ENCODE assay signal across 8 mouse cellular contexts in genomic region chr19:37208176-37208755, GRCm38 (mm10). TPM values are rescaled to one million over a fixed set of nuclear protein-coding genes. Genes with fewer than 3 reads are reported as not detected.
DNase-seq lines count a peak whose midpoint lies in the region; ATAC-seq lines count a peak whose summit lies in the region.

Gene Cpeb3 (minus strand): TSS chr19:37208601.

- H3K36me3 ChIP-seq in intestine, embryonic 15.5 days: 0 out of 2 replicates have a peak, but pooled peaks cover 7% of the 10 kb centered on the region
- peaks cover 5% of the 10 kb centered on the region; the same call in 1 of the 2 replicates for H3K36me3 ChIP-seq in limb, embryonic 11.5 days (ENCODE audit: control insufficient read depth, insufficient read depth, low read length)
- peaks cover 23% of the 10 kb centered on the region for H3K36me3 ChIP-seq in midbrain, embryonic 14.5 days (ENCODE audit: control insufficient read depth, insufficient read depth, low read length)
- H3K36me3 ChIP-seq in stomach, embryonic 14.5 days (ENCODE audit: control insufficient read depth, insufficient read depth, low read length): peaks cover 18% of the 10 kb centered on the region

- DNase-seq in urinary bladder, adult 18-20 months (ENCODE audit: low spot score in 2 of 2): peak; percentile 4 to 20
- no peak for DNase-seq in urinary bladder, postnatal 4 days (ENCODE audit: low spot score in 2 of 2)
- DNase-seq in embryo, embryonic 11 days: peak; percentile 80
- DNase-seq in limb, embryonic 11.5 days (ENCODE audit: low spot score): peak; percentile 77
- DNase-seq in midbrain, embryonic 14.5 days: peak; percentile 76

- WGBS in intestine, embryonic 15.5 days: under 1% methylated on average over 15 of the region's 15 CpGs
- under 1% methylated on average over 15 of the region's 15 CpGs for WGBS in limb, embryonic 11.5 days
- under 1% methylated on average over 15 of the region's 15 CpGs for WGBS in midbrain, embryonic 14.5 days
- 1% methylated on average over 15 of the region's 15 CpGs for WGBS in stomach, embryonic 14.5 days

- peak; percentile 16 for ATAC-seq in granulocyte monocyte progenitor cell, adult 5-6 weeks (replicated peaks; ENCODE audit: poor library complexity, severe bottlenecking)
- ATAC-seq in intestine, embryonic 15.5 days: peak; percentile 14; the same call in 1 of the 2 replicates
- no peak; the same call in 1 of the 2 replicates for ATAC-seq in limb, embryonic 11.5 days (ENCODE audit: insufficient number of reproducible peaks, low FRiP score, low TSS enrichment, low read depth)
- no peak for ATAC-seq in midbrain, embryonic 14.5 days (ENCODE audit: low FRiP score, low TSS enrichment)
- ATAC-seq in stomach, embryonic 14.5 days (ENCODE audit: insufficient number of reproducible peaks, insufficient read depth, low FRiP score, low read depth): no peak

- H3K4me3 ChIP-seq in intestine, embryonic 15.5 days (replicated peaks): peak within 1 kb of the TSS; percentile 99
- H3K4me3 ChIP-seq in limb, embryonic 11.5 days (ENCODE audit: low read depth, low read length): peak within 1 kb of the TSS; percentile 97
- H3K4me3 ChIP-seq in midbrain, embryonic 14.5 days (replicated peaks; ENCODE audit: low read depth, low read length): peak within 1 kb of the TSS; percentile 98
- peak within 1 kb of the TSS; percentile 99 for H3K4me3 ChIP-seq in stomach, embryonic 14.5 days (ENCODE audit: low read depth, low read length)

- peak within 1 kb of the TSS; percentile 91 for H3K4me2 ChIP-seq in intestine, embryonic 15.5 days (replicated peaks)
- peak within 1 kb of the TSS; percentile 74 for H3K4me2 ChIP-seq in limb, embryonic 11.5 days (ENCODE audit: low read depth, severe bottlenecking)
- H3K4me2 ChIP-seq in midbrain, embryonic 14.5 days (ENCODE audit: low read length): peak within 1 kb of the TSS; percentile 72
- H3K4me2 ChIP-seq in stomach, embryonic 14.5 days (replicated peaks; ENCODE audit: low read depth, low read length): peak within 1 kb of the TSS; percentile 93

- H3K9me3 ChIP-seq in intestine, embryonic 15.5 days: no peaks in the 10 kb centered on the region
- no peaks in the 10 kb centered on the region for H3K9me3 ChIP-seq in limb, embryonic 11.5 days (ENCODE audit: control insufficient read depth, low read length)
- H3K9me3 ChIP-seq in midbrain, embryonic 14.5 days (ENCODE audit: control insufficient read depth, low read length): no peaks in the 10 kb centered on the region
- H3K9me3 ChIP-seq in stomach, embryonic 14.5 days (ENCODE audit: control insufficient read depth, low read depth, low read length): no peaks in the 10 kb centered on the region

- peak within 1 kb of the TSS; percentile 81 for H3K27ac ChIP-seq in intestine, embryonic 15.5 days
- peak within 1 kb of the TSS; percentile 81 for H3K27ac ChIP-seq in limb, embryonic 11.5 days (replicated peaks; ENCODE audit: low read depth, low read length)
- peak within 1 kb of the TSS; percentile 80 for H3K27ac ChIP-seq in midbrain, embryonic 14.5 days (replicated peaks; ENCODE audit: low read depth, low read length)
- H3K27ac ChIP-seq in stomach, embryonic 14.5 days (ENCODE audit: low read length): peak within 1 kb of the TSS; percentile 84

- peak within 1 kb of the TSS; percentile 97 for H3K9ac ChIP-seq in intestine, embryonic 15.5 days
- peak within 1 kb of the TSS; percentile 98 for H3K9ac ChIP-seq in limb, embryonic 11.5 days (ENCODE audit: low read length)
- peak within 1 kb of the TSS; percentile 97 for H3K9ac ChIP-seq in midbrain, embryonic 14.5 days (replicated peaks; ENCODE audit: low read length)
- peak within 1 kb of the TSS; percentile 93 for H3K9ac ChIP-seq in stomach, embryonic 14.5 days (replicated peaks; ENCODE audit: low read depth, low read length)

- H3K4me1 ChIP-seq in intestine, embryonic 15.5 days (replicated peaks): peaks cover 11% of the 10 kb centered on the region; the same call in 1 of the 2 replicates
- peaks cover 7% of the 10 kb centered on the region; the same call in 1 of the 2 replicates for H3K4me1 ChIP-seq in limb, embryonic 11.5 days (ENCODE audit: control insufficient read depth, insufficient read depth, low read length)
- H3K4me1 ChIP-seq in midbrain, embryonic 14.5 days (ENCODE audit: control insufficient read depth, insufficient read depth, low read length): peaks cover 17% of the 10 kb centered on the region
- H3K4me1 ChIP-seq in stomach, embryonic 14.5 days (ENCODE audit: control insufficient read depth, insufficient read depth, low read length): peaks cover 13% of the 10 kb centered on the region

- no peaks in the 10 kb centered on the region for H3K27me3 ChIP-seq in intestine, embryonic 15.5 days (replicated peaks)
- no peaks in the 10 kb centered on the region for H3K27me3 ChIP-seq in limb, embryonic 11.5 days (ENCODE audit: control insufficient read depth, insufficient read depth, low read length)
- H3K27me3 ChIP-seq in midbrain, embryonic 14.5 days (ENCODE audit: control insufficient read depth, insufficient read depth, low read length): no peaks in the 10 kb centered on the region
- H3K27me3 ChIP-seq in stomach, embryonic 14.5 days (ENCODE audit: control insufficient read depth, insufficient read depth, low read length): no peaks in the 10 kb centered on the region

RNA-seq across cellular contexts. Expression of gene Cpeb3, which starts in this region (rescaled TPM):
- 0.56 TPM in 1 of 2 replicates, not detected in the other for total RNA-seq in granulocyte monocyte progenitor cell, adult 5-6 weeks (2014; fragmentation: Nextera tagmentation)
- 0.10 TPM in 1 of 2 replicates, not detected in the other for total RNA-seq in granulocyte monocyte progenitor cell, adult 5-6 weeks (2017)
- polyA plus RNA-seq in intestine, embryonic 15.5 days (2015; fragmentation: Nextera tagmentation; extraction: Ambion mirVana): 0.85 and 1.0 TPM in 2 replicates
- polyA plus RNA-seq in limb, embryonic 11.5 days (2014; fragmentation: Nextera tagmentation; extraction: Ambion mirVana): 0.68 and 0.82 TPM in 2 replicates
- 10.1 and 12.5 TPM in 2 replicates for polyA plus RNA-seq in midbrain, embryonic 14.5 days (2014; fragmentation: Nextera tagmentation; extraction: Ambion mirVana)
- 0.62 and 0.91 TPM in 2 replicates for polyA plus RNA-seq in stomach, embryonic 14.5 days (2014; fragmentation: Nextera tagmentation; extraction: Ambion mirVana)

Comparison
In these comparisons a context has a peak if more than half of its experiments do, and no peak if none do; other contexts are left out.
1. DNase-seq: peak in urinary bladder, adult 18-20 months (2 of 2), embryo, embryonic 11 days (single experiment) and midbrain, embryonic 14.5 days (single experiment); none in urinary bladder, postnatal 4 days (0 of 2).
2. Peak in ATAC-seq in granulocyte monocyte progenitor cell, adult 5-6 weeks; RNA of the gene not detected or under 1 TPM.
3. Peak in DNase-seq, H3K4me3 ChIP-seq, H3K27ac ChIP-seq, H3K9ac ChIP-seq and H3K4me2 ChIP-seq in limb, embryonic 11.5 days; RNA of the gene not detected or under 1 TPM.
4. Peak in every context shown above with its lines, with median percentiles within 50 percentile points of each other: H3K27ac ChIP-seq, H3K4me2 ChIP-seq, H3K4me3 ChIP-seq and H3K9ac ChIP-seq.